Mouse (Mus musculus): ENCODE data around the gene Il3ra.

Gene Il3ra

DNA sequence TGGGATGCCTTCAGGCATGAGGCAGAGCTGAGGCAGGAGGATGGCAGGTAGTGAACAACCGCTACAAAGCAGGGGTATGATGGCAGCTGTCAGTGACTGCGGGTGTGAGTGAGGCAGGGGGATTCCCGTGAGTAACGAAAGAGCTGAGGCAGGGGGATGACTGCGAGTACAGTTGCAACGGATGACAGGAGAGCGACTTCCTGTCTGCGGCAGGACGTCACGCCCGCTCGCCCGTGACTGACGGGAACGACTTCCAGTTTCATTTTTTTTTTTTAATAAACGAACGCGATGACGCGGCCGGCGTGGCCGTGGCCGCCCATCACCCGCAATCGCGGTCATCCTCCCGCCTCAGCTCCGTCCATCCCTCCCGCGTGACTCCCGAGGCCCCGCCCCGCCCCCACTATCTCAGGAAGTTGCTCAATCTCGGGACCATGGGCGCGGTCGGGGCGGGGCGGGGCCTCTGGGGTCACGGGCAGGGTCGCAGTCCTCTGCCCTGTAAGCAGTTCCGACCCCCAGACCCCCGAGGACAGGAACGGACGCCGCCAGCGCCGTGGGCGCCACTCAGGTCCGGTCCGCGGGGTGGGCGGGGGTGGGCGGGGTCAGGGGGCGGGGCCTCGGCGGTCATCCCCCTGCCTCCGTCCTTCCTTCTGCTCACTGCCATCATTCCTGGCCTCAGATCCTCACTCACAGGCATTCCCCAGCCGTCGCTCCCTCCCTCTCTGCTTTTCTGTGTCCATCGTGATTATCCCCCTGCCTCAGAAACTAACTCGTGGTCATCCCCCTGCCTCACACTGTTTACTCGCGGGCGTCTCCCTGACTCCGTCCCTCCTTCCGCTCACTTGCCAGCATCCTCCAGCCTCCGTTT, at the start of gene Il3ra:
Il3ra (plus strand) TSS at position 328 of the 865 bp plus-strand sequence.
- peak; percentile 80 for DNase-seq (ENCODE audit: low spot score)

DNA sequence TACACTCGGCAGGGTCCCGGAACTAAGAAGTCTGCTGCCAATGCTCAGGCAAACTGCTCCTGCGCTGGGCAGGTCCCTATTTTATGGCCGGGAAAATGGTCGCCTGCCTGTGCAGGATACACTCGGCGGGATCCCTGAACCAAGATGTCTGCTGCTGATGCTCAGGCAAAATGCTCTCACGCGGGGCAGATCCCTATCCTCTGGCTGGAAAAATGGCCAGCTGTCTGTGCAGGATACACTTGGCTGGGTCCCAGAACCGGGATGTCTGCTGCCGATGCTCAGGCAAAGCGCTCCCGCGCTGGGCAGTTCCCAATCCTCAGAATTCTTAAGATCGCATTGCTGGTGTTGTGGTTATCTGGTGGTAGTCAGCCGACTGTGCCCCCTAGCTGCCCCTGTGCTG, 37.1 kb upstream of the Il3ra start:
- DNase-seq (ENCODE audit: low spot score), result no peak

DNA sequence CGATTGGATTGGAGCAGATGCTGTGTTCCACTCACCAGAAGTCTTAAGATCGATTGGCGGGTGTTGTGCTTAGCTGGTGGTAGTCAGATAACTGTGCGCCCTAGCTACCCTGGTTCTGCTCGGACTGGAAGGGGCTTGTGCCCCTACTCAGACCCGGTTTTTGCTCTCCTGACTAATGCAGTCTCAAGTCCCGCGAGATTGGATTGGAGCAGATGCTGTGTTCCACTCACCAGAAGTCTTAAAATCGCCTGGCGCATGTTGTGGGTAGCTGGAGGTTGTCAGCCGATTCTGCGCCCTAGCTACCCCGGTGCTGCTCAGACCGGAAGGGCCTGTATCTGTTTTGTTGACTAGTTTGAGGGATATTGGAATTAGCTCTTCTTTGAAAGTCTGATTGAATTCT, 36.7 kb upstream of the Il3ra start:
- DNase-seq (ENCODE audit: low spot score), result no peak

DNA sequence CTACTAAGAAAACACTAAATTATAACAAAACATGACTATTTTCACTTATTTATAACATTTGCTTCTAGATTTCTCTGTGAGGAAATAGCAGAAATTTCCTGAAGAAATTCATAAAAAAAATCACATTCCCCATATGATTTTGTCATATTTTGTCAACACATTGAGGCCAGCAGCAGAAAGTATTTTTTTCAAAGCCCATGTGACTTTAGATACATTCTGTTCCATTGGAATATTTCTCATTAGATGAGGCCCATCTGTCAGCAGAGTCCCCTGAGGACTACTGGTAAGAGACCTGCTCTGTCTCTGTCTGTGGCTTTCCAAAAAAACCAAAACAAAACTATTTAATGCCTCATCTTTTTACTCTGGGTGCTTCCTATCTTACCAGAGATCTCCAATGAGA, 23.5 kb upstream of the Il3ra start, which contains the start of gene Olfr31:
Olfr31 (plus strand) TSS at position 301 of the 400 bp plus-strand sequence.
- DNase-seq (ENCODE audit: low spot score), result no peak

DNA sequence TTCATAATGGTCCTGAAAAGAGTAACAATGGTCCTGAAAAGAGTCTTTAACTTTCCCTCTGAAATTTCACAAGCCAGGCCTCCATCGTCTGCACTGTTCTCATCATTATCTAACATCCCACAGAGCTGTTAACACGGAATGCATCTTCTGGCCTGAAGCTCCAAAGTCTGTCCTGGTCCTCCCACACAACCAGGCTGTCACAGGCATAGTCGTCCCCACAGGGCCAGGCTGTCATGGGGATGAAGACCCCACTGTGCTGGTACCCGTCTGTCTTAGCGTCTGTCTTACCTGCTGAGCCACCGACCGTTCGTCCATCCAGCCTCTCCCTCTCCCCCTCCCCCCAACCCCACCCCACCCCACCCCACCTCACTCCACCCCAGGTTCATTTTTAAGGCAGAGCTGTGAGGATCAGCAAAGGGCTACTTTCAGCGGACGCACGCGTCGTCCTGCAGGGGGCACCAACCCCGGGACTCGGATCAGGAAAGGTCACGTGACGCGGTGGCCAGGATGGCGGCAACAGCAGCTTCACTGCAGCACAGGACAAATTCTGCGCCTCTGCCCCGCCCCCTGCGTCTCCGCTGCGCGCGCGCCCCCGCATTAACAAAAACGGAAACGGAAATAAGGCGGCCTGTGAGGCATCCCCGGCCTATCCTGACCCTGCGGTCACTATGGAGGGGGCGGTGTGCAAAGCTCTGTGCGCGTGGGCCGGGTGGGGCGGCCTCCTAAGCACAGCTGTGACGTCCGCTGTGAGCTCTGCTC, 783 bp upstream of the Il3ra start:
- peak; percentile 94 for DNase-seq (ENCODE audit: low spot score)

DNA sequence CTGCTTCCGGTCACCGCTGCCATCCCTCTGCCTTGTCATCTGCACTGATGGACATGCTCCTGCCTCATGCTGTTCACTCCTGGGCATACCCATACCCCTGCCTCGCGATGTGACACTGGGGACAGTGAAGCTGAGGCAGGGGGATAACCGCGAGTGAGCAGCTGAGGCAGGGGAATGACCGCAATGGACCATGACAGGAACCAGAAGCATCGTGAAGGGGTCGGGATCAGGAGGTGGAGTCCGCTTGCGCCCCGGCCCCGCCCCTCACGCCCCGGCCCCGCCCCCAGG, 682 bp downstream of the Il3ra start:
- no peak for DNase-seq (ENCODE audit: low spot score)

DNA sequence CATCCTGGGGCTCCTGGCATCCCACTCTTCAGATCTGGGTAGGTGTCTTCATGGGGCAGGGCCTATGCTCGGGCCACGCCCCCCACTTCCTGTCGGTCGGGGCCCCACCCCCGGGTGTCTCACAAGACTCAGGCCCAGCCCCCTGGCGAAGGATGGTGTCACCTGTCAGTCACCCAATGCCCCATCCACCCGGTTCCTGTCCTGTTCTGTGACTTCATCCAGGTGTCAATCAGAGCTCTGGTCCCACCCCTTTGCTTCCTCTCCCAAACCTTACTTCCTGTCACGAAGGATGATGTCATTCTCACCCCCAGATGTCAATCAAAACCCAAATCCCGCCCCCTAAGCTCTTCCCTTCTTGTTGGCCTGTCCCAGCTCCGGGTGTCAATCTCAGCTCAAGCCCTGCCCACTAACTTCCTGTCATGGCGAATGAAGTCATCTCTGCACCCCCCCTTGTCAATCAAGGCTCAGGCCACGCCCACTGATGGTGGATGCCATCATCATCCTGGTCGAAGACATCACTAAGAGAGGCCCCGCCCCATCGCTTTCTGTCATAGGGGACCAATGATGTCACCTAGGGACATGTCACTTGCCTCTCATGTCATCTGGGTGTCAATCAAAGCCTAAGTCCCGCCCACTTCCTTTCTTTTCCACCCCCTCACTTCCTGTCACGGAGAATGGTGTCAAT, 1.2 kb downstream of the Il3ra start:
- DNase-seq (ENCODE audit: low spot score), result peak; percentile 4

DNA sequence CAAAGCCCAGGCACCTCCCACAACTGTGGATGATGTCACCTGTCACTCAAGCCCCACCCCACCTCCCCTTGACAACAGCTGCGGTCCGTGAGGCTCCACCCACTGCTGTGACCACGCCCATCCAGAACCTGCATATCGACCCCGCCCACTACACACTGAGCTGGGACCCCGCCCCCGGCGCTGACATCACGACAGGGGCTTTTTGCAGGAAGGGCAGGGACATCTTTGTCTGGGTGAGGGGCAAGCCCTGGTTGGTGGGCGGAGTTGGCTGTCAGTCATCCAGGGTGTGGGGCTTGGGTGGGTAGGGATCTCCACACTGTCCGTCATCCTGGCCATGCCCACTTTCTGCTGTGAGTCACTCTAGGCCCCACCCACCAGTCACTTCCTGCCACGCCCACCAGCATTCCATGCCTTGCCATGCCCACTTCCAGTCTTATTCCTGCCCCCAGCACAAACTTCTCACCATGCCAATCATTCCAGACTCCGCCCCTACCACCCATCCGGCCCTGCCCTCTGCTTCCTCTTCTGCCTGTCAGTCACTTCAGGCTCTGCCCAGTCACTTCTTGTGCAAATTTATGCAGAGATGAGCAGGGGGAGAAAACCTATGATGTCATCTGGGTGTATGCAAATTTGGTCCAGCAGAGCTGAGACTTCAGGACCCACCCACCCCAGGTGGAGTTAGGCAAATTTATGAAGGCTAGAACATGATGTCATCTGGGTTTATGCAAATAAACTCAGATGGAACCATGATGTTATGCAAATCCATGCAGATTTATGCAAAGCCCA, 2.0 kb downstream of the Il3ra start:
- DNase-seq (ENCODE audit: low spot score), result no peak

DNA sequence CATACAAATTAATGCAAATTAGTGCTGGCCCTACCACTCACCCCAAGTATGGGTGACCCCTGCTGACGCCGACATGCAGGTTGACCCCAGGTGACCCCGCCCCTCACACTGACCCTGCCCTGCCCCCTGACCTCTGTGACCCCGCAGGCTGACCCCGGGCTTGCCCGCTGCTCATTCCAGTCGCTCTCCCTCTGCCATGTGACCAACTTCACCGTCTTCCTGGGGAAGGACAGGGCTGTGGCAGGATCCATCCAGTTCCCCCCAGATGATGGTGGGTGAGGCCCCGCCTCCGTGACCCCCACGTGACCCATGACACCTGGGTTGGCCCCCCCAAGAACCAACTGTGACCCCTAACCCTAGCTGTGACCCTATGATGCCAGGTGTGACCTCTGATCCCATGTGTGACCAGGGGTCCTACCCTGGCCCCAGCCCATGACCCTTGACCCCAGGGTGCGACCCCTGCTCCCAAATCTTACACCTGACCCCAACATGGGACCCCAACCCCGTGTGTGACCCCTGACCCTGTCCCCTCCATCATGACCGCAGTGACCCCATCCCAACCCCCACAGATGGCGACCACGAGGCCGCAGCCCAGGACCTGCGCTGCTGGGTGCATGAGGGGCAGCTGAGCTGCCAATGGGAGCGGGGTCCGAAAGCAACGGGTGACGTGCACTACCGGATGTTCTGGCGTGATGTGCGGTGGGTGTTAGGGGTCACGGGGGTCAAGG, 2.8 kb downstream of the Il3ra start:
- no peak for DNase-seq (ENCODE audit: low spot score)

DNA sequence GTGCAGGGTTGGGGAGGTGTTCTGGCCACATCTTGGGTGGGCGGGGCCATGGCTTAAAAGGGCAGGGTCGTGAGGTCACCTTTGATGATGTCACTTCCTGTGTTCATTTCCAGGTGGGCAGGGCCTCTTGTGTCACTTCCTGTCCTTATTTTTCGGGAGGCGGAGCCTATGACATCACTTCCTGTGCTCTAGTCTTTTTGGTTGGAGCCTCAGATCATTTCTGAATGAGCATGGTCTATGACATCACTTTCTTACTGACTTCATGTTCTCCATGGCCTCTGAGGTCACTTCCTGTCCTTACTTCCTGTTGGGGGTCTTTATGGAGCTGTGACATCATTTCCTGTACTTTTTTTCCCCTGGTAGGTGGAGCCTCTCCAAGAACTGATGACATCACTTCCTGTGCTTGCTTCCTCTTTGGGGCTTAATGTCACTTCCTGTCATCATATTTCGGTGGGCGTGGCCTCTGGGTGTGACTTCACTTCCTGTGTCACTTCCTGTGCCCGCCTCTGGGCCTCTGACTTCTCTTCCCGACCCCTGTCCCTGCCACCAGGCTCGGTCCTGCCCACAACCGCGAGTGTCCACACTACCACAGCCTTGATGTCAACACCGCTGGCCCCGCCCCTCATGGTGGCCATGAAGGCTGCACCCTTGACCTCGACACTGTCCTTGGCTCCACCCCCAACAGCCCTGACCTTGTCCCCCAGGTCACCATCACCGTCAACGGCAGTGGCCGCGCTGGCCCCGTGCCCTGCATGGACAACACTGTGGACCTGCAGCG, 3.6 kb downstream of the Il3ra start:
- peak; percentile 14 for DNase-seq (ENCODE audit: low spot score)

DNA sequence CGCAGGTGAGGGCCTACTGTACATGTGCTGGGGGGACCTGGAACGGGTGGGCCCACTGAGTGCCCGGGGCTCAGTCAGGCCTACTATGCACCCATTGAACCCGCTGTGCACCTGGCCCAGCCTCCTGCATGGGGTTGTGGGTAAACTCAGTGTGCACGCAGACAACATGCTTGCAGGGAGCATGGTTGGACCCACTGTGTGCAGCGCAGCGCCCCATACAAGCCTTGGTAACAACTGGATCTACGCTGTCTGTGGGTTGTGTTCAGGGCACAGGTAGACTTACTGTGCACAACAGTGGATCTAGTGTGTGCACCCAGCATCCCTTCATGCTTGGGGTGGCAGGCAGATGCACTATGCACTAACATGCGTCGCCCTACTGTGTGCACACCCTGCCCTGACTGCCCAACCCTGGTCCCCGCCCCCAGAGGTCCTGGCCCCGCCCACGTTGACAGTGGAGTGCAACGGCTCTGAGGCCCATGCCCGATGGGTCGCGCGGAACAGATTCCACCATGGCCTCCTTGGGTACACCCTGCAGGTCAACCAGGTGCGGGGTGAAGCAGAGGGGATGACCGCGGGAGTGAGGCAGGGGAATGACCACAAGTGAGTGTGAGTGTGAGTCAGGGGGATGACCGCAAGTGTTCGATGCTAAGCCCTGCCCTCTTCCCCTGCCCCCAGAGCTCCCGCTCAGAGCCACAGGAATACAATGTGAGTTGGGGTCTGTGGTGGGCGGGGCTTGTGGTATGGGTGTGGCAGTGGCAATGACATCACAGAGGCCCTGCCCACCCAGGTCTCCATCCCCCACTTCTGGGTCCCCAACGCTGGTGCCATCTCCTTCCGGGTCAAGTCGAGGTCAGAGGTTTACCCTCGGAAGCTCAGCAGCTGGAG, 4.4 kb downstream of the Il3ra start:
- DNase-seq (ENCODE audit: low spot score), result no peak

DNA sequence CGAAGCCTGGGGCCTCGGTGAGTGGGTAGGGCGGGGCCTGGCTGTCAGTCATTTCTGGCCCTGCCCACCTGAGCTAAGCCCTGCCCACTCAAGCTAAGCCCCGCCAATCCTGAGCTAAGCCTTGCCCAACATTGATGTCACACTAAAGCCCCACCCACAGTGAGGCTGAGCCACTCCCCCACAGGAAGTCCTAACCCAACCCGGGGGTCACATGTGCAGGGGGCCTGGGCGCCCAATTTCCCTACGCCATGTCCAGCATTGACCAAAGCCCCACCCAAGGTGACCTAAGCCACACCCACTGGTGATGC, 5.0 kb downstream of the Il3ra start:
- no peak for DNase-seq (ENCODE audit: low spot score)

DNA sequence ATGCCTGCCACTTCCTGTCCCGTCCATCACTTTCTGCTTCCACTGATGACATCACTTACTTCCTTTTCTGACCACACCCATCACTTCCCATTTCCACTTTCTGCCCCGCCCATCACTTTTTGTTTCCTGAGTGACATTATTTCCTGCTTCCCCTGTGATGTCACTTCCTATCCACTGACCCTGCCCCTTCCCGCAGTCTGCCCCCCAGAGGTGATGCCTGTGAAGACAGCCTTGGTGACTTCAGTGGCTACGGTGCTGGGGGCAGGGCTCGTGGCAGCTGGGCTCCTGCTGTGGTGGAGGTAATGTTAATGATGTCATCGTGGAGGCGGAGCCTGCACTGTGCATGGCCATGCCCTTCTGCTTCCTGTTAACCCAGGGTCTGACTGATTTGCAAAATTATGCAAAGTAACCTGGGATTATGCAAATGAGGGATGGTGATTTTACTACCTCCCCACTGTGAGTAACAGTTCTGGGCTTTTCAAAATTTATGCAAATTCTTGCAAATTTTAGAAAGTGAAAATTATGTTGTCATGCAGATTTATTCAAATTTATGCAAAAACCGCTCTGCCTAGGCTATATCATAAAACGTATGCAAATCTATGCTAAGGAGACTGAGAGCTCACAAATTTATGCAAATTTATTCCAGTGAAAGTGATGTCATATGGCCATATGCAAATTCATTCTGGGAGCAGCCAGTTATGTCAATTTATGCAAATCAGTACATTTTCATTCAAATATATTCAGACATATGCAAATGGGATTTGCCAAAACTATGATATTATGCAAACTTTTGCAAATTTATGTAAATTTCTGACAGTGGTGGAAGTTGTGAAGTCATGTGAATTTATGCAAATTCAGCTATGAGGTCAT, 5.9 kb downstream of the Il3ra start:
- peak; percentile 4 for DNase-seq (ENCODE audit: low spot score)

DNA sequence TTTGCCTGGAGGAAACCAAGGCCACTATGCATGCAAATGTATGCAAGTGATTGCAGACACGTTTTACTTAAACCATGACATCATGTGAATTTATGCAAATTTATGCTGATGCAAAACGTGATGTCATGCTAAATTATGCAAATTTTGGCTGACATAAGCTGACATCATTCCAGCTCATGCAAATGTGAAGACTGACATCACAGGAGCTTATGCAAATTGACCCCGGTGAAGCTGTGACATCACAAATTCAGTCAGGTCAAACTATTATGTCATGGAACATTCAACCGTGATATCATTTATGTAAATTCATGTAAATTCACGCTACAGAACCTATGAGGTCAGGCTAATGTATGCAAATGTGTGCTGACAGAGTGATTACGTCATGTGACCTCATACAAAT, 6.5 kb downstream of the Il3ra start:
- peak; percentile 40 for DNase-seq (ENCODE audit: low spot score)

DNA sequence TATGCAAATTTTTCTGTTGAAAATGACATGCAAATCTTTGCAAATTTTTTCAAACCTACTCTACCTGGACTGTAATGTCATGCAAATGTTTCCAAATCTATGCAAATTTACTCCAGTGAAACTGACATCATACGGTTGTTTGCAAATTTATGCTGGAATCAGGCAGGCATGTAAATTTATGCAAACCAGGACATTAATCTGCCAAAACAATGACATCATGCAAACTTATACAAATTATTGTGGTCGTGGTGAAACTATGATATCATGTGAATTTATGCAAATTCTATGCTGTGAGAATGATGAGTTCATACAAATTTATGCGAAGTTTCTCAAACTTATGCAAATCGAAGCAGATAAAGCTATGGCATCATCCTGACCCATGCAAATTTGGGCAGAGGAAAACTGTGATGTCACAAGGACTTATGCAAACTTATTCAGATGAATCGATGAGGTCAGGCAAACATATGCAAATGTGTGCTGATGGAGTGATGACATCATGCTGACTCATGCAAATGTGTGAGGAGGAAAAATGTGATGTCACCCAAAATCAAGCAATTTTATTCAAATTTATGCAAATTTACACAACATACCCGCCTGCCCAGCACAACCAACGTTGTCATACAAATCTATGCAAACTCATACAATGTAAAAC, 7.1 kb downstream of the Il3ra start:
- peak; percentile 41 for DNase-seq (ENCODE audit: low spot score)

DNA sequence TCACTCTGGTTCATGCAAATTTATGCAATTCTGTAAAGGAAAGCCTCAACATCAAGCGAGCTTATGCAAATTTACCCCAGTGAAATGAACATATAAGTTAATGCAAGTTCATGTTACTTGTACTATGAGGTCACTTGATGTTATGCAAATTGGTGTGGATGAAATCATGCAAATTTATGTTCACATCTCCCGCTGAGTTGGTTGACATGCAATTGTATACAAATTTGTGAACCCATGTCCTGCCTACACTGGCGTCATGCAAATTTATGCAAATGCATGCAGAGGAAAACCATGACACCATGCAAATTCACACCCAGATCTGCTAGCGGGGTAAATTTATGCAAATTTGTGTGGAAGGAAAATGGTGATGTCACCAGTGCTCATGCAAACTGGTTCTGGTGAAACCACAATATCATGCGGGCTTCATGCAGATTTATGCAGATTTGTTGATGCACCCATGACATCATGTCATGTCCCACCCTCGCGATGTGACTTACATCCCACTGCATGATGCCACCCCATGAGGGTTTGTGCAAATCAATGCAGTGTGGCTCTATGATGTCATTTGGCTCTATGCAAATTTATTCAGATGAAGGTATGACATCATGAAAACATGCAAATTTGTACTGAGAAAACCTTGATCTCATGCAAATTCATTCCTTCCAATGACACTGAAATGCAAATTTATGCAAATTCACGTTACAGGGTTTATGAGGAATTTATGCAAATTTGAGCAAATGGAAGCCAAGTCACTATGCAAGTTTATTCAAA, 7.8 kb downstream of the Il3ra start:
- peak; percentile 7 for DNase-seq (ENCODE audit: low spot score)

Measured in embryo, embryonic 10 days (tissue).